Mouse (Mus musculus): ENCODE data around the gene Arid5b. TPM values are rescaled to one million over a fixed set of nuclear protein-coding genes. Genes with fewer than 3 reads are reported as not detected.

Gene Arid5b
- polyA plus RNA-seq, 1 experiment from 2014 or later = 39.1 TPM

- WGBS = 40% methylated on average over 10 of the region's 10 CpGs
- H3K36me3 ChIP-seq = peaks cover 25% of the 10 kb centered on the region
- H3K4me3 ChIP-seq = no peak overlapping the region
- H3K9me3 ChIP-seq = no peaks in the 10 kb centered on the region
- H3K4me2 ChIP-seq = no peak overlapping the region
- H3K27me3 ChIP-seq = no peaks in the 10 kb centered on the region
- peak overlapping the region; percentile 80 for H3K27ac ChIP-seq
- no peak overlapping the region for H3K9ac ChIP-seq
- peak; percentile 60; the same call in 1 of the 2 replicates for ATAC-seq (ENCODE audit: borderline replicate concordance, extremely low read depth, low FRiP score, low TSS enrichment)
- H3K4me1 ChIP-seq = peaks cover 68% of the 10 kb centered on the region
Measured at GRCm38 (mm10) chr10:68128441-68128848, 150.1 kb downstream of the Arid5b start.

- H3K27ac ChIP-seq = peak overlapping the region; percentile 80
- no peak overlapping the region for H3K4me2 ChIP-seq
- peaks cover 22% of the 10 kb centered on the region for H3K36me3 ChIP-seq
- WGBS = 45% methylated on average over 6 of the region's 6 CpGs
- H3K27me3 ChIP-seq = no peaks in the 10 kb centered on the region
- no peak overlapping the region for H3K4me3 ChIP-seq
- ATAC-seq (ENCODE audit: borderline replicate concordance, extremely low read depth, low FRiP score, low TSS enrichment) = peak; percentile 19; the same call in 1 of the 2 replicates
- H3K9me3 ChIP-seq = no peaks in the 10 kb centered on the region
- H3K4me1 ChIP-seq = peaks cover 61% of the 10 kb centered on the region
- no peak overlapping the region for H3K9ac ChIP-seq
Measured at GRCm38 (mm10) chr10:68127604-68128256, 150.8 kb downstream of the Arid5b start.

GRCm38 (mm10) chr10:68127104-68127503 lies 151.4 kb downstream of the Arid5b start:
- peak overlapping the region; percentile 80 for H3K27ac ChIP-seq
- H3K4me1 ChIP-seq = peaks cover 55% of the 10 kb centered on the region
- ATAC-seq (ENCODE audit: borderline replicate concordance, extremely low read depth, low FRiP score, low TSS enrichment) = no peak

GRCm38 (mm10) chr10:68126551-68126950 lies 152.0 kb downstream of the Arid5b start:
- Histone ChIP-seq H3K27me3 (no peaks in the 10 kb centered on the region), H3K27ac (peak overlapping the region; percentile 80), H3K9ac (no peak overlapping the region), H3K36me3 (peaks cover 20% of the 10 kb centered on the region), H3K4me2 (no peak overlapping the region), H3K4me3 (no peak overlapping the region), H3K9me3 (no peaks in the 10 kb centered on the region), H3K4me1 (peaks cover 52% of the 10 kb centered on the region)
- 57% methylated on average over 2 of the region's 2 CpGs for WGBS
- ATAC-seq (ENCODE audit: borderline replicate concordance, extremely low read depth, low FRiP score, low TSS enrichment) = no peak

More at GRCm38 (mm10) chr10:68127104-68127503, 151.4 kb downstream of the Arid5b start:
- no peaks in the 10 kb centered on the region for H3K27me3 ChIP-seq
- no peak overlapping the region for H3K9ac ChIP-seq
- H3K36me3 ChIP-seq = peaks cover 19% of the 10 kb centered on the region
- no peak overlapping the region for H3K4me2 ChIP-seq
- no peaks in the 10 kb centered on the region for H3K9me3 ChIP-seq
- WGBS = 32% methylated on average over 2 of the region's 2 CpGs
- no peak overlapping the region for H3K4me3 ChIP-seq

DNA sequence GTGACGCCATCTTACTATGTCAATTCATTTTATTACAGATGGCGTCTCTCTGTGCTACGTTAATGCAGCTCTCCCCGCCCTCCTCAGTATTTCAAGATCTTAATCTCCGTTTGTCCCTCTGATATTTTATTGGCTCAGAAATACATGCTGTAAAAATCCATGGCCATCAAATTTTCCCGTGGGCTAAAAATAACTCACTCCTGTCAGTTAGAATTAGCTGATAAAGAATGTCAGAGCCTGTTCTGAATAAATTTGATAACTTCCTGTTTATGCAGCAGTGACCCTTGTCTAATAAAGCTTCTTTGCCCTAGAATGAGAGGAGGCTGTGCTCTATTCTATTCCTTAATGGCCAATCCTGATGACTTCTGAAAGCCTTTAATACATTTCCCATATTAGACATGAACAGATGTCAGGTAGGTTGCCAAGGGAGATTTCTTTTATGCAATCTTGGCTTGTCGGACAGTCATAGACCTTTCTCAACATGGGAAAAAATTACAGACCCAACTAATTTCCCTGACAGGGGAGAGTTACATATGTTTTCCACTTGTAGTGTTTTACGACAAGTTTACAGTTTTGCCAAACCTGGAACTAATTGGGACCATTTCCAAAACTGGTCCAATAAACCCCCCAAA lies 152.5 kb downstream of the Arid5b start:
- peak; percentile 29; the same call in 1 of the 2 replicates for ATAC-seq (ENCODE audit: borderline replicate concordance, extremely low read depth, low FRiP score, low TSS enrichment)
- Histone ChIP-seq H3K4me2 (no peak overlapping the region), H3K9me3 (no peaks in the 10 kb centered on the region), H3K9ac (no peak overlapping the region), H3K36me3 (peaks cover 21% of the 10 kb centered on the region), H3K4me3 (no peak overlapping the region), H3K4me1 (peaks cover 50% of the 10 kb centered on the region), H3K27ac (peak overlapping the region; percentile 46), H3K27me3 (no peaks in the 10 kb centered on the region)
- 43% methylated on average over 8 of the region's 8 CpGs for WGBS

DNA sequence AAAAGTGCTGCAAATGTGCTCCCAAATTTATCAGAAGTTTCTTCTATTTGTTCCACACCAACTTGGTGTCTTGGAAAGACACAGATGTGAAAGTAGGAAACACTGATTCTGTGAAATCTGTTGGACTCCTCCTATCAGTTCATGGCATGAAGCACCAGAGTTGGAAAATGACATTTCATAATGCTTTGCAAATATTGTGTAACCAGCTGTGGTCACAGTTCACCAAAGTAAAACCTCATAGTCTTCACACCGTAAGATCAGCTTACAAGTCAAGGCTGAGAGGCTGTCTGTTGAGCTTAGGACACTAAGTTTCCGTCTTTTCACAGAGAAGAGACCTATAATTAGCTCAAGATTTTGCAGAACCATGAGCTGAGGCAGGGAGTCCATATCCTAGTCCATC lies 153.6 kb downstream of the Arid5b start:
- no peaks in the 10 kb centered on the region for H3K9me3 ChIP-seq
- no peak overlapping the region for H3K4me2 ChIP-seq
- H3K27ac ChIP-seq = no peak overlapping the region
- no peaks in the 10 kb centered on the region for H3K27me3 ChIP-seq
- WGBS = 66% methylated on average over 2 of the region's 2 CpGs
- H3K9ac ChIP-seq = no peak overlapping the region
- H3K36me3 ChIP-seq = peaks cover 28% of the 10 kb centered on the region
- H3K4me3 ChIP-seq = no peak overlapping the region
- no peak for ATAC-seq (ENCODE audit: borderline replicate concordance, extremely low read depth, low FRiP score, low TSS enrichment)
- peaks cover 40% of the 10 kb centered on the region for H3K4me1 ChIP-seq

- H3K9me3 ChIP-seq = no peaks in the 10 kb centered on the region
- ATAC-seq (ENCODE audit: borderline replicate concordance, extremely low read depth, low FRiP score, low TSS enrichment) = no peak
- H3K4me3 ChIP-seq = no peak overlapping the region
- H3K27ac ChIP-seq = no peak overlapping the region
- peaks cover 27% of the 10 kb centered on the region for H3K4me1 ChIP-seq
- peaks cover 37% of the 10 kb centered on the region for H3K36me3 ChIP-seq
- 84% methylated on average over 4 of the region's 4 CpGs for WGBS
- H3K27me3 ChIP-seq = no peaks in the 10 kb centered on the region
- no peak overlapping the region for H3K4me2 ChIP-seq
- no peak overlapping the region for H3K9ac ChIP-seq
Measured at GRCm38 (mm10) chr10:68123446-68123845, 155.1 kb downstream of the Arid5b start.

GRCm38 (mm10) chr10:68121960-68122359 lies 156.6 kb downstream of the Arid5b start:
- Histone ChIP-seq H3K4me2 (no peak overlapping the region), H3K9me3 (no peaks in the 10 kb centered on the region), H3K4me1 (peaks cover 12% of the 10 kb centered on the region), H3K27me3 (no peaks in the 10 kb centered on the region), H3K27ac (no peak overlapping the region), H3K9ac (no peak overlapping the region), H3K36me3 (peaks cover 52% of the 10 kb centered on the region), H3K4me3 (no peak overlapping the region)
- 82% methylated on average over 4 of the region's 4 CpGs for WGBS
- ATAC-seq (ENCODE audit: borderline replicate concordance, extremely low read depth, low FRiP score, low TSS enrichment) = no peak

- H3K4me3 ChIP-seq = no peak overlapping the region
- no peaks in the 10 kb centered on the region for H3K9me3 ChIP-seq
- H3K27me3 ChIP-seq = no peaks in the 10 kb centered on the region
- 75% methylated on average over 2 of the region's 2 CpGs for WGBS
- no peak for ATAC-seq (ENCODE audit: borderline replicate concordance, extremely low read depth, low FRiP score, low TSS enrichment)
- peaks cover 7% of the 10 kb centered on the region for H3K4me1 ChIP-seq
- H3K4me2 ChIP-seq = no peak overlapping the region
- peaks cover 59% of the 10 kb centered on the region for H3K36me3 ChIP-seq
- no peak overlapping the region for H3K9ac ChIP-seq
- H3K27ac ChIP-seq = no peak overlapping the region
Measured at GRCm38 (mm10) chr10:68121251-68121650, 157.3 kb downstream of the Arid5b start.

DNA sequence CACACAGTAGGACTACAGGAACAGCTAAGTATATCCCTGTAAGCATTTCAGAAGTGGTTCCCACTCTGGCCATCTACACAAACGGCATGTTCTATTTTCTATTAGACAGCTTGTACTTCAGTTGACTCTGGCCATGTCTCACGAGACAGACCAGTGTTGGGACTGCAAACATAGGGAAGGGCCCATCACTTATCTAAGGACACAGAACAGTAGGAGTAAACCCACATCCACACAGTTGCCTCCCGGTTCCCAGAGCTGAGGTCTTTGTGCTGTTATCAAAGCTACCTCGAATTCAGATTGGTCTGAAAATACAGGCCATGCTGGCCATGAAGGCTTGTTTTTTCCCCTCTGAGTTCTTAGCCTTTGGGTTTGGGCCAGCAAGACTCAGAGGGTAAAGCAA lies 158.5 kb downstream of the Arid5b start:
- Histone ChIP-seq H3K4me1 (no peaks in the 10 kb centered on the region), H3K27ac (no peak overlapping the region), H3K4me2 (no peak overlapping the region), H3K27me3 (no peaks in the 10 kb centered on the region), H3K9ac (no peak overlapping the region), H3K9me3 (no peaks in the 10 kb centered on the region), H3K36me3 (peaks cover 57% of the 10 kb centered on the region), H3K4me3 (no peak overlapping the region)
- 80% methylated on average over 4 of the region's 4 CpGs for WGBS
- ATAC-seq (ENCODE audit: borderline replicate concordance, extremely low read depth, low FRiP score, low TSS enrichment) = no peak

DNA sequence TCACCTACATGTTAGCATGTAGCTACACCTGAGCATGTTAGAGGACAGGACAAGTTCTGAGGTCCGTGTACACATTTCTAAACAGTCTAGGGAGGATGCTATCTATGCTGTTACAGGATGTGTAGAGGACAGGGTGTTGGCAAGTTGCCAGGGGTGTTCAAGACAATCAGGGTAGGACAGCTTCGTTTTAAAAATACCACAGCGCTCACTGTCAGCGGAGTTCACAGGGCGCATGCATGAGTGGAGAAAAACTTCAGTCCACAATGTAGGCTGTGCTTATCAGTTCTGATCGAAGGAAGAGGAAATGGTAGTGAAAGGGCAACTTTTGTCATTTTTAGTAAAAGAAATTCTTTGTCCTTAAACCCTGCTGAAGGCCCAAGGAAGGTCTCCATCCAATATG lies 159.3 kb downstream of the Arid5b start:
- no peak for ATAC-seq (ENCODE audit: borderline replicate concordance, extremely low read depth, low FRiP score, low TSS enrichment)

DNA sequence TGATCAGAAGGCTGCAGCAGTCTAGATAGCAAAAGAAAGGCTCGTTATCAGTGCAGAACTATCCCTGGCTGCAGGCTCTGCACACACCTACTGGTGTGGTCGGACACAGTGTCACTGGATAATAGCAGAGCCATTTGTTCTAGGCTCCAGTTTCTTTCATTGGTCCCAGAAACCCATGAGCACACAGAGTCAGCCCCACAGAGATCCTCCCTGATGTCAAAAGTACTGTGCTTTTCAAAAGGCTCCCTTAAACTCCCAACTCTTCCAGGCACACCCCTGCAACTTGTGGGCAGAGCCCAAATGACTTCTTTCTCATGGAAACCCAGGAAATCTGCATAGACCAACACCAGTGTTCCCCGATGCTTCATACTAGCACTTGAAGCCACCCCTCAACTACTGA lies 163.6 kb downstream of the Arid5b start:
- Histone ChIP-seq H3K9me3 (no peaks in the 10 kb centered on the region), H3K27ac (no peak overlapping the region), H3K36me3 (peaks cover 39% of the 10 kb centered on the region), H3K4me1 (peaks cover 13% of the 10 kb centered on the region), H3K9ac (no peak overlapping the region), H3K4me3 (no peak overlapping the region), H3K4me2 (no peak overlapping the region), H3K27me3 (no peaks in the 10 kb centered on the region)
- WGBS = 90% methylated on average over 3 of the region's 3 CpGs
- ATAC-seq (ENCODE audit: borderline replicate concordance, extremely low read depth, low FRiP score, low TSS enrichment) = no peak

More for the DNA sequence above, 159.3 kb downstream of the Arid5b start:
- Histone ChIP-seq H3K9ac (no peak overlapping the region), H3K27ac (no peak overlapping the region), H3K4me3 (no peak overlapping the region), H3K4me2 (no peak overlapping the region), H3K4me1 (no peaks in the 10 kb centered on the region), H3K27me3 (no peaks in the 10 kb centered on the region), H3K9me3 (no peaks in the 10 kb centered on the region), H3K36me3 (peaks cover 62% of the 10 kb centered on the region)
- 39% methylated on average over 6 of the region's 6 CpGs for WGBS
